Mouse (Mus musculus) myocyte (in vitro differentiated cells): ENCODE results near the gene Padi6.

Experiments
- CEBPB ChIP-seq: IDR thresholded peaks from 2 replicates; pipeline ENCODE4 v1.6.1; 2011; ENCODE audit warnings: mild to moderate bottlenecking, moderate library complexity; ENCODE audit not compliant: poor library complexity, insufficient read depth, severe bottlenecking
- E2F4 ChIP-seq: IDR thresholded peaks from one replicate; pipeline ENCODE4 v1.6.1; 2011; ENCODE audit warnings: mild to moderate bottlenecking, control low read depth, moderate library complexity; ENCODE audit not compliant: insufficient read depth
- MAX ChIP-seq: IDR thresholded peaks from one replicate; pipeline ENCODE4 v1.6.1; 2011; ENCODE audit warnings: low read depth, mild to moderate bottlenecking, control low read depth
- MYOD1 ChIP-seq, 3 experiments: IDR thresholded peaks; one replicate each; pipeline ENCODE4 v1.6.1; 2011; ENCODE audit warnings: control low read depth in 2 of 3, low read depth in 2 of 3, mild to moderate bottlenecking in 2 of 3, moderate library complexity in 1 of 3; ENCODE audit not compliant: insufficient read length in 2 of 3, control insufficient read depth in 1 of 3
- MYOG ChIP-seq, 3 experiments: IDR thresholded peaks; one replicate each; pipeline ENCODE4 v1.6.1; 2011; ENCODE audit warnings: control low read depth in 2 of 3, low read depth in 2 of 3, mild to moderate bottlenecking in 2 of 3; ENCODE audit not compliant: insufficient read length in 2 of 3, control insufficient read depth in 1 of 3, insufficient read depth in 1 of 3
- POLR2A ChIP-seq: IDR thresholded peaks from one replicate; pipeline ENCODE4 v1.6.1; 2011; ENCODE audit warnings: low read depth, mild to moderate bottlenecking, control low read depth, moderate library complexity; ENCODE audit not compliant: insufficient read length
- POLR2AphosphoS2 ChIP-seq: IDR thresholded peaks from one replicate; pipeline ENCODE4 v1.6.1; 2011; ENCODE audit warnings: low read depth, control low read depth; ENCODE audit not compliant: insufficient read length
- REST ChIP-seq: IDR thresholded peaks from one replicate; pipeline ENCODE4 v1.6.1; 2011; ENCODE audit warnings: mild to moderate bottlenecking, control low read depth, moderate library complexity; ENCODE audit not compliant: insufficient read depth, insufficient read length
- SRF ChIP-seq: IDR thresholded peaks from one replicate; pipeline ENCODE4 v1.6.1; 2011; ENCODE audit warnings: low read depth; ENCODE audit not compliant: control insufficient read depth, insufficient read length
- TCF12 ChIP-seq: IDR thresholded peaks from one replicate; pipeline ENCODE4 v1.6.1; 2011; ENCODE audit warnings: mild to moderate bottlenecking, control low read depth; ENCODE audit not compliant: poor library complexity, insufficient read depth, severe bottlenecking

DNA sequence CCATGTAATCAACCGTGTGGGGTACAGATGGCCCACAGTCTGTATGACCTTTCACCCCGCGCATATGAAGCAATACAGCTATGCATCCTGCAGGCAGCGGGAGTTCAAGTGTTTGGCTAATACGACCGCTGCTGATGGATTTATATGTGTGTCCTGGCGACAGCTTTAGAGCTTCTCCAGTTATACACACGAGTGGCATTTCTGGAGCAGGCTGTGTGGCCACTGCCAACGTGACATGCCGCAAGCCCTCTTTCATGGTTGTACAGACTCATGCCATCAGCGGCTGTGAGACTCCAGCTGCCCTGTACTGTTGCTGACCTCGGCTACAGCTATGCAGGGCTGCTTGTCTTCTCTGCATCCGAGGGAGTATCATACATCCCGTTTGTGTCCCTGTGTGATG is 38.1 kb upstream of the Padi6 start:
- TF ChIP-seq MYOD1 (IDR thresholded peaks at IDR 0.05; ENCODE audit: control insufficient read depth in 1 of 3, insufficient read length in 2 of 3, low read depth in 2 of 3), result no peak
- no peak for TF ChIP-seq POLR2A
- no peak for TF ChIP-seq REST
- no peak for TF ChIP-seq POLR2AphosphoS2
- TF ChIP-seq E2F4, result no peak
- no peak for TF ChIP-seq MAX
- no peak for TF ChIP-seq CEBPB
- TF ChIP-seq TCF12, result no peak
- no peak for TF ChIP-seq MYOG (IDR thresholded peaks at IDR 0.05; ENCODE audit: control insufficient read depth in 1 of 3, insufficient read depth in 1 of 3, insufficient read length in 2 of 3, low read depth in 2 of 3)
- no peak for TF ChIP-seq SRF
